Mouse (Mus musculus) layer of hippocampus, postnatal 25 days (tissue): ENCODE measurements around the gene Clp1. TPM values are rescaled to one million over a fixed set of nuclear protein-coding genes. Genes with fewer than 3 reads are reported as not detected.
A peak's percentile ranks its signal among the peaks of the same experiment; 100 is the strongest.

Experiments used
- DNase-seq, 2 experiments: peaks; one replicate each; pipeline ENCODE4 v3.0.0; 2022; ENCODE audit warnings: mixed read lengths in 2 of 2, low spot score in 1 of 2; ENCODE audit errors: extremely low spot score in 1 of 2
- total RNA-seq, 2 experiments: library from RNA; stranded (reverse); gene quantifications; 2 replicates each; pipeline ENCODE4 v1.2.3; 2021

Clp1 gene
- total RNA-seq, 2 experiments from 2014 or later: 8.1 to 8.7 TPM

- peak; percentile 45 to 63 for DNase-seq
Observed at GRCm38 (mm10) chr2:84715562-84716361, 11.4 kb downstream of the Clp1 start.

DNA sequence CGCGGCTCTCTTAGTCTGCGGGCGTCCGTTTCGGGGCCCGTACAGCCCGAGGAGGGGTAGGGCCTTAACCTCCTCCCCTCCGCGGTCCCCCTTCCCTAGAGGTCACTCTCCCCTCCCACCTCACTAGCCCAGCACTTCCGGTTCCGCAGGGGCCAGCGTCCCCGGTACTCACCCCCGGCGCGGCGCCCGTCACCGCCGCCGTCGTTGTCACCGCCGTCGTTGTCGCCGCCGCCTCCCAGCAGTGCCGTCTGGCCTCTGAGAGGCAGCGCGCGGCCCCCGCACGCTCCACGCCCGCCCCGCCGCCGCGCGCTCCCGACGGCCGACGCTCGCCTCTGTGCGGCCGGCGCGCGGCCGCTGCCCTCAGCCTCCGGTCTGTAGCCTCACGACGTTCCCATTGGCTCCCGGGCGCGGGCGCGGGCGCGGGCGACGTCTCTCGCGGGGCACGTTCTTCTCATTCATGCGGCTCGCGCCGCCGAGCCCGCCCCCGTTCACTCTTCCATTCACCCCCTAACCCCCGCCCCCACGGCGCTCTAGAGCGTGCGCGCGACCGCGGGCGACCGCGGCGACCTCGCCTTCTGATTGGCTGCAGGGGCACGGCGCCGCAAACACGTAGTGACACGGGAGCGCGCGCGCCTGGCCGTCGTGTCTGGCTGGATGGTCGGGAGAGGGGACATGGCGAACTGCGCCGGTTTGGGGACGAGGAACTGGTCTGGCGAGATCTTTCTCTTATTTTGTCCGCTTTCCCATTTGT, 12.2 kb downstream of the Clp1 start, which contains the start of gene Zdhhc5:
Gene Zdhhc5, minus strand, starts transcription at position 370 of the 751 bp plus-strand sequence.
- DNase-seq: peak; percentile 93 to 98

GRCm38 (mm10) chr2:84714422-84714810, 12.7 kb downstream of the Clp1 start:
- DNase-seq: no peak

DNA sequence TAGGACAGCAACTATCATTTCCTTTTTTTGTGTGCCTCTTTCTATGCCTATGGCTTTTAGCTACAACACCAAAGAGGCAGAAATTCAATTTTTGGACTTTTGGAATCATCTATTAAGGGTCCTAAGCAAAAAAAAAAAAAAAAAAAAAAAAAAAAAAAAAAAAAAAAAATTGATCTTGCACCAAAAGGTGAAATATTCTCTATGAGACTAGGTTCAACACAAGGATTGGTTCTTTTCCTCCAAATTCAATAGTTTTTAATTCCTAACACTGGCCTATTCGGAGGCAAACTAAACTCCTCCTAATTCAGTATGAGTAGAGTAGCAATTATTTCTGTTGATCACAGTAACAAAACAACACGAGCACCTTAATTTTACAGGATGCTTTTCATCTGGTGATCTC, 15.3 kb downstream of the Clp1 start:
- DNase-seq: no peak

- DNase-seq: no peak
Observed at GRCm38 (mm10) chr2:84707523-84707922, 19.6 kb downstream of the Clp1 start.

GRCm38 (mm10) chr2:84705295-84705694, 21.9 kb downstream of the Clp1 start:
- no peak for DNase-seq

- no peak for DNase-seq
Observed at GRCm38 (mm10) chr2:84704329-84704728, 22.8 kb downstream of the Clp1 start.

- DNase-seq: no peak
Observed at GRCm38 (mm10) chr2:84703497-84703896, 23.7 kb downstream of the Clp1 start.

GRCm38 (mm10) chr2:84695007-84695695, 32.0 kb downstream of the Clp1 start:
- no peak for DNase-seq

DNA sequence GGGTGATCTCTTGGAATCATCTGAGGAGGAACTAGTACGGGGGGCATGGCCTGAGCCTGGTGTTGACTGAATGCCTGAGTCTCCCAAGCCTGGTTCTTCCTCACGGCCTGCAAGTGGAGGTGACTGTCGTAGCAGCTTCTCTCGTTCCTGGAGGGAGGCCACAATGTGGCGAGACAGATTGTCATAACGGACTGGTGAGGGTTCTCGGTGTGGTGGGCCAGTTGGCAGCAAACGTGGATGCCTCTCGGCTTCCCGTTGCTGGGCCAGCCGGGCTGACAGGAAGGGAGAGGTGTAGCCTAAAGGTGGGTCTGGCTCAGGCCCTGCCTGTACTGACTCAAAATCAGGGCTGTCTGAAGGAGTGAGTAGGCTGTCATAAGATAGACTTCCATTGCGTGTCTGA, 37.1 kb downstream of the Clp1 start:
- DNase-seq: no peak

DNA sequence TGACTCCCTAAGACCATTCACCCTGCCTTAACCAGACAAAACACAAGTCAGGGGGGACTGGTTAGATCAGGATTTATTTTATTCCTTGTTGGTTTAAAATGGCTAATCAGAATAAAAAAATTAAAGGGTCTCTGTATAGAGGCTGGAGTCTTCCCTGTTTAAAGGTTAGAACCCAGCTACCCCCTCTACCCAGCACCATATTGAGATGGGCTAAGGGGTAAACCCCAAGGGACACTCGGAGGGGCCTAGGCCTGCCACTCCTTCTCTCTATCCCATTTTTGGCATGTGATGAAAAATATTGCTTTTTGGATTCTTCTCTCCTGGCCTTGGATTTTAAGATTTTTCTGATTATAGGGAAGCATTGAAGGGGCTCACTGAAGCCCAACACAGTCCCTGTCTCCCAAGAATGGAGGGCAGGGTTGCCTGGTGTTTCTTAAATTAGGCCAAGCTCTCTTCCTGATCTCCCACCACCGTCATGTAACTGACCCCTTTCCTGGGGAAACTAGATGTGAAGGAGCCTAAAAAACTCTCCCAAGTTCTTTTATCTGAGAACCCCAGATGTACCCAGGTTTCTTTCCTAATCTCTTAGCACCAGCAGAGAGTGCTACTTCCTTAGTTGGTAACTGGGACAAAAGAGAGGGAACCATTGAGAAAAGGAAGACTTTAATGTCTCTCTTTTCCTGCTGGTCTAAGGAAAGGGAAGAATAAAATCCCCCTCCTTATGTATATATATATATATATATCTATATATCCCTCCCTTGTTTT, 38.9 kb downstream of the Clp1 start:
- DNase-seq: no peak

- no peak for DNase-seq
Observed at GRCm38 (mm10) chr2:84682605-84683183, 44.5 kb downstream of the Clp1 start.

GRCm38 (mm10) chr2:84679016-84679415, 48.1 kb downstream of the Clp1 start, which contains the start of gene Tmx2:
Gene Tmx2 (minus strand): TSS chr2:84679140.
- no peak for DNase-seq

DNA sequence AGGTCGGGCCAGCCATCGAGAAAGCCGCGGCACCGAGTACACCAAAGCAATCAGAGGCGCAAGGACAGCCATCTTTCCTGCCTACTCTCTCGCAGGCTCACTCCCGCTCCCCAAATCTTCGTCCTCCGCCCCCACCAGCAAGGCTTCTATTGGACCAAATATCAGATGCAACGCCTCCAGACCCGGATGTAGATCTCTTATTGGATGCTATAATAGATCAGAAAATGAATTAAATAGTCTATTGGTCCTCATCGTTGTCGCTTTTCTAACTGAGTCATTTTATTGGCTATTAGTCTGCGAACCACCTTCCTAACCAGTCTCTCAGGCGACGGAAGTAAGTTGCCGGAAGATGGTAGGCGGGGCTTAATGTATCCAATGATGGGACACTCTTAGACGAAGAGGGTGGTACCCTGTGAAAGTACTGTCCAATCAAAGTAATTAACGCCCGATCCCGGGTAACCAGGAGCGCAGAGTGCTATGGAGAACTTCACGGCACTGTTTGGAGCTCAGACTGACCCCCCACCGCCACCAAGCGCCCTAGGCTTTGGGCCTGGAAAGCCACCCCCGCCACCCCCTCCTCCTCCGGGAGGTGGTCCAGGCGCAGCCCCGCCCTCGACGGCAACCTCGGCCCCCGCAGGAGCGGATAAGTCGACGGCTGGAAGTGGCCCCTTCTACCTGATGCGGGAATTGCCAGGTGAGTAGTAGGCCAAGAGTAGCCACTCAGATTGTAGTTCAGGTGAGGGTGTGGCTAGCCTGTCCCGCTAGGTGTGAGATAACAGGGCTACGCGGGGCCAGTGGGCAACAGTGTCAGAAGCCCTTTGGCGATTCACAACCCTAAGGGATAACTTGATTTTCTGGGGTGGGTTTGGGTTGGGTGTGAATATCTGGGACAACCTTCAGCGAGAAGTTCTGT, 48.9 kb downstream of the Clp1 start, which contains the start of the genes Gm28635 and Med19:
Gene Gm28635, minus strand, starts transcription at position 74 of the 913 bp plus-strand sequence.
Gene Med19, plus strand, starts transcription at position 435 of the 913 bp plus-strand sequence.
- DNase-seq: peak; percentile 70 to 71

GRCm38 (mm10) chr2:84677270-84677967, 49.7 kb downstream of the Clp1 start:
- no peak for DNase-seq
